Comparison of ENCODE assay signal across 8 mouse cellular contexts in genomic region chr15:96285323-96286014, GRCm38 (mm10). TPM values are rescaled to one million over a fixed set of nuclear protein-coding genes. Genes with fewer than 3 reads are reported as not detected.
DNase-seq lines count a peak whose midpoint lies in the region; ATAC-seq and TF ChIP-seq lines count a peak whose summit lies in the region.

No protein-coding gene starts in this region.

- peak overlapping the region; percentile 90 for H3K4me2 ChIP-seq in lung, embryonic 16.5 days (ENCODE audit: low read depth, low read length)

- H3K36me3 ChIP-seq in hindbrain, embryonic 10.5 days = peaks cover 21% of the 10 kb centered on the region
- no peaks in the 10 kb centered on the region; the same call in 1 of the 2 replicates for H3K36me3 ChIP-seq in lung, embryonic 16.5 days (ENCODE audit: control insufficient read depth, insufficient read depth, low read length)
- no peaks in the 10 kb centered on the region for H3K36me3 ChIP-seq in thymus, adult 2 months (ENCODE audit: control insufficient read depth, insufficient read depth, low read length)

- 0 out of 2 replicates have a peak, but pooled peaks cover 3% of the 10 kb centered on the region for H3K9me3 ChIP-seq in hindbrain, embryonic 10.5 days
- H3K9me3 ChIP-seq in lung, embryonic 16.5 days (ENCODE audit: control insufficient read depth, low read length) = no peaks in the 10 kb centered on the region

- H3K27me3 ChIP-seq in hindbrain, embryonic 10.5 days (ENCODE audit: insufficient read depth, poor library complexity, severe bottlenecking) = no peaks in the 10 kb centered on the region
- no peaks in the 10 kb centered on the region for H3K27me3 ChIP-seq in lung, embryonic 16.5 days (ENCODE audit: control insufficient read depth, insufficient read depth, low read depth, low read length)
- H3K27me3 ChIP-seq in thymus, adult 2 months (ENCODE audit: control insufficient read depth, insufficient read depth, low read length) = no peaks in the 10 kb centered on the region

- ATAC-seq in frontal cortex, adult (ENCODE audit: low TSS enrichment) = peak; percentile 50
- peak; percentile 86 for ATAC-seq in lung, embryonic 16.5 days (ENCODE audit: low read depth)

- peak overlapping the region; percentile 84 for H3K4me3 ChIP-seq in hindbrain, embryonic 10.5 days
- peak overlapping the region; percentile 88 for H3K4me3 ChIP-seq in lung, embryonic 16.5 days (ENCODE audit: low read length)
- H3K4me3 ChIP-seq in thymus, adult 2 months (ENCODE audit: control insufficient read depth, insufficient read depth, low read length) = peak overlapping the region; percentile 99

- no peak; the same call in 1 of the 2 replicates for TF ChIP-seq CTCF in thymus, adult 2 months (IDR thresholded peaks at IDR 0.05; ENCODE audit: borderline replicate concordance, control insufficient read depth, extremely low read depth, insufficient read depth, low read length, poor library complexity)

- peak; percentile 97 for DNase-seq in Muller cell, postnatal 12 days (ENCODE audit: inconsistent ontology term)
- DNase-seq in cerebellum, adult 9-10 months = peak; percentile 89
- peak; percentile 92 for DNase-seq in hindbrain, embryonic 10.5 days (ENCODE audit: low spot score)
- peak; percentile 91 for DNase-seq in layer of hippocampus, adult 9-11 months
- peak; percentile 90 for DNase-seq in ovary, adult 18-20 months (ENCODE audit: low spot score)
- DNase-seq in thymus, adult 2 months = peak; percentile 72

- peak; percentile 43 for TF ChIP-seq POLR2A in thymus, adult 2 months (IDR thresholded peaks at IDR 0.05; ENCODE audit: control insufficient read depth, extremely low read depth, insufficient read depth, low read length, poor library complexity)

- peaks cover 49% of the 10 kb centered on the region for H3K4me1 ChIP-seq in hindbrain, embryonic 10.5 days (replicated peaks)
- H3K4me1 ChIP-seq in lung, embryonic 16.5 days (replicated peaks; ENCODE audit: control insufficient read depth, insufficient read depth, low read length) = peaks cover 24% of the 10 kb centered on the region
- H3K4me1 ChIP-seq in thymus, adult 2 months (replicated peaks; ENCODE audit: control insufficient read depth, insufficient read depth, low read length) = peaks cover 11% of the 10 kb centered on the region

- peak overlapping the region; percentile 100 for H3K9ac ChIP-seq in lung, embryonic 16.5 days (ENCODE audit: low read length)

- H3K27ac ChIP-seq in hindbrain, embryonic 10.5 days = peak overlapping the region; percentile 100
- peak overlapping the region; percentile 100 for H3K27ac ChIP-seq in lung, embryonic 16.5 days (ENCODE audit: low read length)
- peak overlapping the region; percentile 93 for H3K27ac ChIP-seq in thymus, adult 2 months (ENCODE audit: control insufficient read depth, insufficient read depth, low read length)

- under 1% methylated on average over 61 of the region's 64 CpGs for WGBS in hindbrain, embryonic 10.5 days
- under 1% methylated on average over 61 of the region's 64 CpGs for WGBS in lung, embryonic 16.5 days
- WGBS in thymus, adult 2 months = under 1% methylated on average over 64 of the region's 64 CpGs

RNA-seq across cellular contexts. Expression of gene Arid2, which starts 1.8 kb away (rescaled TPM):
- 25.6 and 27.4 TPM in 2 replicates for polyA plus RNA-seq in hindbrain, embryonic 10.5 days (2016; fragmentation: Nextera tagmentation; extraction: Ambion mirVana)
- polyA plus RNA-seq in lung, embryonic 16.5 days (2015; fragmentation: Nextera tagmentation; extraction: Ambion mirVana) = 20.8 and 21.5 TPM in 2 replicates
- 70.8 and 85.7 TPM in 2 replicates for polyA plus RNA-seq in thymus, adult 2 months (2012; rRNA removed)

Comparison
In these comparisons a context has a peak if more than half of its experiments do, and no peak if none do; other contexts are left out.
1. Peak in every context shown above with its lines: DNase-seq, ATAC-seq, H3K4me3 ChIP-seq and H3K27ac ChIP-seq.